Mouse (Mus musculus) MEL (cell line): ENCODE data around the gene Cox17. TPM values are rescaled to one million over a fixed set of nuclear protein-coding genes. Genes with fewer than 3 reads are reported as not detected.

Experiments used
- DNase-seq: peaks from one replicate; pipeline ENCODE4 v3.0.0; 2011; ENCODE audit warnings: low read depth, low spot score
- H3K27ac ChIP-seq: 2 replicates; pipeline ENCODE4 v1.5.1; 2012; ENCODE audit warnings: low read depth, mild to moderate bottlenecking, control low read depth, low read length, moderate library complexity; ENCODE audit not compliant: control insufficient read depth
- H3K27me3 ChIP-seq, 2 experiments: fragments of 150-350 bp in 1 of 2; sonication (generic) in 1 of 2; 2 replicates each; pipeline ENCODE4 v1.6.1; 2012; ENCODE audit warnings: low read length in 2 of 2, mild to moderate bottlenecking in 2 of 2, improper control_type of control experiment in 1 of 2, moderate library complexity in 1 of 2; ENCODE audit not compliant: insufficient read depth in 2 of 2, control insufficient read depth in 1 of 2
- H3K36me3 ChIP-seq, 2 experiments: 2 replicates each; pipeline ENCODE4 v1.6.1; 2012 to 2014; ENCODE audit warnings: low read length in 2 of 2, improper control_type of control experiment in 1 of 2, inconsistent platforms in 1 of 2, mild to moderate bottlenecking in 1 of 2; ENCODE audit not compliant: insufficient read depth in 2 of 2, control insufficient read depth in 1 of 2
- H3K4me1 ChIP-seq, 2 experiments: fragments of 150-350 bp in 1 of 2; sonication (generic) in 1 of 2; 2 replicates each; pipeline ENCODE4 v1.6.1; 2012; ENCODE audit warnings: low read length in 2 of 2, improper control_type of control experiment in 1 of 2, mild to moderate bottlenecking in 1 of 2; ENCODE audit not compliant: insufficient read depth in 2 of 2, control insufficient read depth in 1 of 2
- H3K4me3 ChIP-seq, 2 experiments: fragments of 150-350 bp in 1 of 2; sonication (generic) in 1 of 2; 2 replicates each; pipeline ENCODE4 v1.5.1; 2012; ENCODE audit warnings: low read depth in 2 of 2, low read length in 2 of 2, mild to moderate bottlenecking in 2 of 2, moderate library complexity in 2 of 2, control low read depth in 1 of 2, improper control_type of control experiment in 1 of 2; ENCODE audit not compliant: control insufficient read depth in 1 of 2, insufficient read depth in 1 of 2
- H3K79me2 ChIP-seq: 2 replicates; pipeline ENCODE4 v1.6.1; 2012; ENCODE audit warnings: mild to moderate bottlenecking, low read length, moderate library complexity; ENCODE audit not compliant: control insufficient read depth, poor library complexity, insufficient read depth
- H3K9ac ChIP-seq: 2 replicates; pipeline ENCODE4 v1.6.1; 2012; ENCODE audit warnings: low read depth, mild to moderate bottlenecking, control low read depth, low read length, moderate library complexity; ENCODE audit not compliant: control insufficient read depth, poor library complexity, severe bottlenecking
- H3K9me3 ChIP-seq: fragments of 150-350 bp; sonication (generic); replicated peaks from 2 replicates; pipeline ENCODE4 v1.6.1; 2012; ENCODE audit warnings: mild to moderate bottlenecking, low read length, improper control_type of control experiment, moderate library complexity; ENCODE audit not compliant: insufficient read depth
- CHD1 ChIP-seq: IDR thresholded peaks from 2 replicates; pipeline ENCODE4 v1.6.1; 2012; ENCODE audit warnings: low read depth, mild to moderate bottlenecking, inconsistent platforms, low read length, improper control_type of control experiment
- E2F4 ChIP-seq: IDR thresholded peaks from 2 replicates; pipeline ENCODE4 v1.6.1; 2011; ENCODE audit warnings: low read depth, low read length, improper control_type of control experiment, borderline replicate concordance
- ETS1 ChIP-seq: IDR thresholded peaks from 2 replicates; pipeline ENCODE4 v1.6.1; 2012; ENCODE audit warnings: low read depth, mild to moderate bottlenecking, inconsistent platforms, low read length, improper control_type of control experiment, moderate library complexity
- GABPA ChIP-seq: IDR thresholded peaks from 2 replicates; pipeline ENCODE4 v1.6.1; 2012; ENCODE audit warnings: low read depth, mild to moderate bottlenecking, inconsistent platforms, low read length, improper control_type of control experiment, moderate library complexity
- GATA1 ChIP-seq: IDR thresholded peaks from 2 replicates; pipeline ENCODE4 v1.6.1; 2011; ENCODE audit warnings: low read depth, low read length, improper control_type of control experiment
- HCFC1 ChIP-seq: IDR thresholded peaks from 2 replicates; pipeline ENCODE4 v1.6.1; 2012; ENCODE audit warnings: low read depth, mild to moderate bottlenecking, inconsistent platforms, low read length, improper control_type of control experiment, moderate library complexity
- JUND ChIP-seq: IDR thresholded peaks from 2 replicates; pipeline ENCODE4 v1.6.1; 2011; ENCODE audit warnings: low read depth, mild to moderate bottlenecking, improper control_type of control experiment, low read length
- MAFK ChIP-seq: IDR thresholded peaks from 2 replicates; pipeline ENCODE4 v1.6.1; 2011; ENCODE audit warnings: low read depth, mild to moderate bottlenecking, low read length, improper control_type of control experiment, borderline replicate concordance
- MAZ ChIP-seq: IDR thresholded peaks from 2 replicates; pipeline ENCODE4 v1.6.1; 2012; ENCODE audit warnings: low read depth, mild to moderate bottlenecking, inconsistent platforms, low read length, improper control_type of control experiment
- MEF2A ChIP-seq: IDR thresholded peaks from 2 replicates; pipeline ENCODE4 v1.6.1; 2014; ENCODE audit warnings: low read depth, mild to moderate bottlenecking, inconsistent platforms, low read length, improper control_type of control experiment; ENCODE audit not compliant: poor library complexity, insufficient replicate concordance, severe bottlenecking; ENCODE audit errors: extremely low read depth
- MXI1 ChIP-seq: IDR thresholded peaks from 2 replicates; pipeline ENCODE4 v1.6.1; 2011; ENCODE audit warnings: mild to moderate bottlenecking, low read depth, low read length, improper control_type of control experiment
- MYB ChIP-seq: IDR thresholded peaks from 2 replicates; pipeline ENCODE4 v1.6.1; 2011; ENCODE audit warnings: mild to moderate bottlenecking, low read depth, low read length, improper control_type of control experiment
- MYC ChIP-seq: IDR thresholded peaks from 2 replicates; pipeline ENCODE4 v1.6.1; 2011; ENCODE audit warnings: low read depth, mild to moderate bottlenecking, low read length, improper control_type of control experiment, moderate library complexity
- POLR2A ChIP-seq, 2 experiments: IDR thresholded peaks; 2 replicates each; pipeline ENCODE4 v1.6.1; 2011 to 2012; ENCODE audit warnings: low read length in 2 of 2, mild to moderate bottlenecking in 2 of 2, control low read depth in 1 of 2, improper control_type of control experiment in 1 of 2, low read depth in 1 of 2, moderate library complexity in 1 of 2; ENCODE audit not compliant: control insufficient read depth in 1 of 2, insufficient read depth in 1 of 2, poor library complexity in 1 of 2
- RAD21 ChIP-seq: IDR thresholded peaks from 2 replicates; pipeline ENCODE4 v1.6.1; 2011; ENCODE audit warnings: mild to moderate bottlenecking, low read depth, low read length, improper control_type of control experiment
- SIN3A ChIP-seq: IDR thresholded peaks from 2 replicates; pipeline ENCODE4 v1.6.1; 2012; ENCODE audit warnings: low read length, improper control_type of control experiment, inconsistent platforms
- TAL1 ChIP-seq: IDR thresholded peaks from 2 replicates; pipeline ENCODE4 v1.6.1; 2012; ENCODE audit warnings: mild to moderate bottlenecking, inconsistent platforms, low read length, moderate library complexity, mixed read lengths
- TBP ChIP-seq: IDR thresholded peaks from 2 replicates; pipeline ENCODE4 v1.8.0; 2011; ENCODE audit warnings: low read depth, low read length, improper control_type of control experiment
- TCF12 ChIP-seq: IDR thresholded peaks from 2 replicates; pipeline ENCODE4 v1.6.1; 2014; ENCODE audit warnings: low read depth, mild to moderate bottlenecking, inconsistent platforms, low read length, improper control_type of control experiment, moderate library complexity
- UBTF ChIP-seq: IDR thresholded peaks from 2 replicates; pipeline ENCODE4 v1.6.1; 2012; ENCODE audit warnings: low read depth, mild to moderate bottlenecking, inconsistent platforms, low read length, improper control_type of control experiment, moderate library complexity, borderline replicate concordance; ENCODE audit not compliant: insufficient read depth
- ZC3H11A ChIP-seq: IDR thresholded peaks from 2 replicates; pipeline ENCODE4 v1.6.1; 2012; ENCODE audit warnings: low read depth, mild to moderate bottlenecking, inconsistent platforms, low read length, improper control_type of control experiment
- ZMIZ1 ChIP-seq: IDR thresholded peaks from 2 replicates; pipeline ENCODE4 v1.6.1; 2012; ENCODE audit warnings: low read depth, mild to moderate bottlenecking, inconsistent platforms, low read length, improper control_type of control experiment, moderate library complexity
- ZNF384 ChIP-seq: IDR thresholded peaks from 2 replicates; pipeline ENCODE4 v1.6.1; 2012; ENCODE audit warnings: low read depth, mild to moderate bottlenecking, inconsistent platforms, low read length, improper control_type of control experiment
- polyA plus RNA-seq, 2 experiments: library from polyadenylated mRNA; stranded (reverse) in 1 of 2; unstranded in 1 of 2; fragments of >175 nt in 1 of 2; fragments of >200 nt in 1 of 2; gene quantifications; 2 replicates each; pipeline versions ENCODE4 v1.2.1 to v1.2.4; 2012; ENCODE audit warnings: low replicate concordance in 2 of 2, low read depth in 1 of 2; ENCODE audit not compliant: insufficient read length in 2 of 2, insufficient read depth in 1 of 2, missing spikeins in 1 of 2
- total RNA-seq: library from RNA; depleted of rRNA; stranded (reverse); fragments of 300-350 nt; gene quantifications from 2 replicates; pipeline ENCODE4 v1.2.3, GENCODE M21; 2012

Cox17 gene
- total and polyA plus RNA-seq, 3 experiments: 269 to 295 TPM; not detected in 1

- Histone ChIP-seq H3K9ac (no peak overlapping the region), H3K4me1 (peaks cover 5 to 19% of the 10 kb centered on the region in 2 experiments), H3K9me3 (no peaks in the 10 kb centered on the region), H3K79me2 (no peaks in the 10 kb centered on the region), H3K27me3 (no peaks in the 10 kb centered on the region), H3K4me3 (no peak overlapping the region), H3K36me3 (peaks cover 0 to 16% of the 10 kb centered on the region in 2 experiments; a peak in 2 of 4 replicates), H3K27ac (no peak overlapping the region)
- TF ChIP-seq JUND: no peak
- no peak for TF ChIP-seq RAD21
- TF ChIP-seq POLR2A (IDR thresholded peaks at IDR 0.05; ENCODE audit: control insufficient read depth in 1 of 2, insufficient read depth in 1 of 2, low read depth in 1 of 2, low read length in 2 of 2, poor library complexity in 1 of 2): no peak
- no peak for TF ChIP-seq ZC3H11A
- DNase-seq: no peak
These were observed 52.9 kb downstream of the Cox17 start for GRCm38 (mm10) chr16:38399531-38400231.

GRCm38 (mm10) chr16:38400311-38400960 is 53.6 kb downstream of the Cox17 start:
- Histone ChIP-seq H3K79me2 (no peaks in the 10 kb centered on the region), H3K4me1 (peaks cover 0 to 13% of the 10 kb centered on the region in 2 experiments; a peak in 3 of 4 replicates), H3K27ac (no peak overlapping the region), H3K27me3 (no peaks in the 10 kb centered on the region), H3K4me3 (no peak overlapping the region), H3K36me3 (peaks cover 0 to 8% of the 10 kb centered on the region in 2 experiments; a peak in 2 of 4 replicates), H3K9ac (no peak overlapping the region), H3K9me3 (no peaks in the 10 kb centered on the region)
- DNase-seq: no peak
- TF ChIP-seq GATA1 (no peak), ZNF384 (no peak), MEF2A (no peak), MAZ (no peak), CHD1 (no peak), GABPA (no peak), ETS1 (no peak), UBTF (no peak), E2F4 (no peak), TCF12 (no peak), TBP (no peak), HCFC1 (no peak), ZMIZ1 (no peak), TAL1 (no peak), MAFK (no peak), MYC (no peak), RAD21 (no peak), MXI1 (no peak), SIN3A (no peak), MYB (no peak)
